Mouse (Mus musculus) spleen, embryonic (tissue): ENCODE measurements at regions not wholly inside any gene's neighbourhood (a gene's known extent, or its start where the extent isn't known, plus 50 kb on each side); places are given as distances from the start of the nearest gene placed in this dataset.
"Not testable (repeated sequence)": the region's sequence is repeated elsewhere in the genome, so short reads cannot be mapped to it uniquely, and the experiment has no call there.

Experiments used
- CTCF ChIA-PET: fragments of 350-600 bp; sonication (Branson Sonifier 250); formaldehyde crosslinking; loops from one replicate; lab custom pipeline; 2022; lab: Charles Lee

DNA sequence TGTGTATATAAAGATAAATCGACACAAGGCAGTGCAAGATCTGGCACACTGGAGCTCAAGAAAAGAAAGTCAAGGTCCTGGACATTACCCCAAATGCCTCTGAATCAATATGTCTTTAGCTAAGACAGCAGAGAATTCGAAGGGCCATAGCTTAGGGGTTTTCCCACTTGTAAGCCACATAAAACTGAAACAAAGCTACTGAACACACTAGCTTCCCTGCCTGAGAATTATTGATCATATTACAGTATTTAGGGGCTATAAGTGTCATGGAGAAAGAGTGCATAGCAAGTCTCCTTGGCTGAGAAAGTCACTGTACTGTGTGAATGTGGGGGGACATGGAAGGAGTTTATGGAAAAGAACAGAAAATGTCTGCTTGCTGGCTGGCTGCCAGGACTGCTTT is 207.3 kb upstream of the Htr1f start:
- CTCF ChIA-PET, result no interaction called here

DNA sequence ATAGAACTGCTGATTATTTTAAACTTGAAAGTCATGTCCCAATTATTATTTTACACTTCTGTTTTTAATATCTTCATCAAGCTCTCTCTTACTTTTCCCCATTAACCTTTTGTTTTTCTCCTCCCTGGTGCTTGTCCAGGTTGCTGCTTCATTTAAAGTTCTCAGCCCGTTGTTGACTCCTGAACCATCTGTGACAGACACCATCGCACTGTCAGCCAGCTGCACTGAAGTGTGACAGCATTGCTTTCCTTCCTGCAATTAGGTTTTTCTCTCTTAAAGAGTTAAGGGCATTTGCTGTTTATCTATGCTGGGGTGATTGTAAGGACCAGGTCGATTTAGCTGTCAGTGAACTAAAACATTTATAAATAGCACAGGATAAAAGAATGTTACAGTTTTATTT is 205.3 kb upstream of the Pou1f1 start:
- CTCF ChIA-PET, result no interaction called here

DNA sequence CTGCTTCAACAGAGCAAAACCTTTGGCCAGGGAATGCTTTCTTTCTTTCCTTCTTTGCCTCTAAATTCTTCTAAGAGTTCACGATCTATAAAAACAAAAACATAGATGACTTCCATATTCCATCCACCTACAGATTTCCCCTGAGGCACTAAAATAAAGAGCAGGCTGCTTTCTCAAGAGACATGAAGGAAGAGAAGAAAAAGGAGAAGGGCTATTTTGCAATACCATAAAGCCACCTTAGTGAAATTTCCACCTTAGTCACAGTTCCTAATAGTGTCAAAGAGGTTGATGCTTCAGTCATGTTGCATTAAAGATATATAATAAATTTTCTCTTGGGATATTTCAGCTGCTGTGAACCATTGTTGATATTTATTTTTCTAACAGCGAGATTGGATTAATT is 187.9 kb upstream of the Pou1f1 start:
- CTCF ChIA-PET, result no interaction called here

DNA sequence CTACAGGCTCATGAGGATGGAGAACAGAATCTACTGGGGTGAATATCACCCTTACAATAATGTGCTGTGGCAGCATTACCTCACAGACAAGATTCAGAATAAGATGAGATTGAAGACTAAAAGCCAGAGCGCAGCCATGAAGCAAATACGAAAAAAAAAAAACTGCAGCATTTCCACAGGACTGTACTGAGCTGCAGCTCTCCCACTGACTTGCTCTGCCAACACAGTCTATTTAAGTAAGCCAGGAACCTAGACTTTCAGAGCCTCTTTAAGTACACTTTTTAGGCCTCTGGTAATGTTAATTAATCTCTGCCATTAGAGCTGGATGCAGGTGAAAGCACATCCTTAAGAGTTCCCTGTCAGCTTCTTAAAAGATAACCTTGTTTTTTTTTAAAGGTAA is 181.1 kb upstream of the Pou1f1 start:
- CTCF ChIA-PET, result no interaction called here

DNA sequence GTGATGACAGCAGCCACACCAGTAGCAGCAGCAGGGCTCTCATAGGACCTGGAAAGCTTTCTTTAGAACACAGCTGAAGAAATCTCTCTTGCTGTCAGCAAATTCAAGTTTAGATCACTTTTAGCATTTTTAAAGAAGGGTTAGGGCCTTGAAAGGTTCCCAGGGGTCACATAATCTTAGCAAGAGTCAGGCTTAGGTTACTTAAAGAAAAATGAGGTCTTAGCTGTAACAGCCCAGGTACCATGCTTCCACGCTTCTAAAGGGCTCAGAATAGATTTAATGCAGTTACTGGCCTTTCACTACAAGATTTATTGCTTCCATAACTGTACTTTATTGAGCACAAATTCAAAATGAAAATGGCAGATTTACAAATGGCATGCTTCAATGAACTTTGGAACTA is 160.4 kb upstream of the Pou1f1 start:
- CTCF ChIA-PET, result no interaction called here

DNA sequence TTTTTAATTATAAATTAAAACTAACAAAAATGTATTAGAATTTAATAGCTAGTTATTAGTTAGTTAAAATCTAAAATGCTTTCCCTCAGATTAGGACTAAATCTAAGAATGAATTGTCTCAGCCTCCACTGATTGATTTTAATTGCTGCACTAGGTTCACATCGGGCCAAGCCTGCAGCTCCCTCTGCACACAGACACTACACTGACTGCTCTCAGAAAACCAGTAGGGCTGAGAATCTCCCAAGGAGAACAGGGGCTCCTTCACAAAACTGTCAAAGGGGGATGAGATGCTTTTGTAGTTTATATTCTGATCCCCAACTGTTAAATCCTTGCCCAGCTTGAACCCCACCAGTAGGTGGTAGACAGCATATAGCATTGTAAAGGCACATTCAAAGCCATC is 151.0 kb upstream of the Pou1f1 start:
- CTCF ChIA-PET, result no interaction called here

DNA sequence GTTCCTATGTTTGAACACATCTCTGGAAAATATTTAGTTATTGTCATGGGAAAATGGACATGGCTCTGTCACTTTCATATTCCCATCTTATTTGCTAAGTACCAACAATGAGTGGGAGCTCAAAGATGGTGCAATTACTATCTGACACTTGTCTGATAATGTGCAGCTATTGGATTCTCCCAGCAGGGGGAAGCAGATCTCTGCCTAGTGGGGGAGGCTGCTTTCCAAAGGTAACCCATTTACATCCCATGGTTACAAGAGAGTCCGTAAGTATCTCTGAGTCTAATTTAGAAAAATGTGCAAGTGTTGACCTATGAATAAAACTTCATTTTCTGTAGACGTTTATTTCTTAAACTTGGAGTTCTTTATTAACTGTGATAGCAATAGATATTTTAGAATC is 149.4 kb upstream of the Pou1f1 start:
- CTCF ChIA-PET, result no interaction called here

DNA sequence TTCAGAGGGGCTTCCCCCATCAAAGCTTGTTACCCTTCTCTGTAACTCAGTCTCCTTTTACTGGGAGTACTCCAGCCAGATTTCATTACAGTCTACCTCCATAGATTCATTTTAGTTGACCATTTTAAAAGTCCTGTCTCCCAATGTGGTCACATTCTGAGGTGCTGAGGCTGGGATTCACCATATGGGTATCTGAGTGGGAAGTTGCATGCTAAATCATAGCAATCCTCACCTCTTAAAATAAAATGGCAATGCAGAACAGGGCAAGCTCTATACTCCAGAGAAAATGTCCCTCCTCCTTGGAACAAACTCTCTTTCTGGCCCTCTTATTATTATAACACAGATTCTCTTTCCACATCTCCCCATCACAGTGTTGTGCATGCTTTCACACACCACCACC is 143.8 kb upstream of the Pou1f1 start:
- CTCF ChIA-PET, result no interaction called here

DNA sequence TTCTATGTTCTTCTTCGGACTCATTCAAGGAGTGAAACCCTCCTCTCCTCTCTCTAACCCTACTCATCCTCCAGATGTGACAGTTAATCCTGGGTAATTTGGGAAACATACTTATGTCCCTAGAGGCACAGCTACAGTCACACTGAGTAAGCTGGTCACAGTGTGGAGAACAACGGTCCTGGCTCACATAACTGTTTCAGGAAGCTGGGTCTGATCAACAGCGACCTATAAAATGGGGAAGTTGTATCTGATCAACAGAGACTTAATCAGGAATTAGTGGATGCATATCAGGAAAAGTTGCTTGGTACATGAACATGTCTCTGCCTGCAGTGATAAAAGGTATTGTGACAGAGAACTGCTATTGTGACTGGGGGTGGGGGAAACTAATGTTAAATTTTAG is 142.0 kb upstream of the Pou1f1 start:
- CTCF ChIA-PET, result no interaction called here

DNA sequence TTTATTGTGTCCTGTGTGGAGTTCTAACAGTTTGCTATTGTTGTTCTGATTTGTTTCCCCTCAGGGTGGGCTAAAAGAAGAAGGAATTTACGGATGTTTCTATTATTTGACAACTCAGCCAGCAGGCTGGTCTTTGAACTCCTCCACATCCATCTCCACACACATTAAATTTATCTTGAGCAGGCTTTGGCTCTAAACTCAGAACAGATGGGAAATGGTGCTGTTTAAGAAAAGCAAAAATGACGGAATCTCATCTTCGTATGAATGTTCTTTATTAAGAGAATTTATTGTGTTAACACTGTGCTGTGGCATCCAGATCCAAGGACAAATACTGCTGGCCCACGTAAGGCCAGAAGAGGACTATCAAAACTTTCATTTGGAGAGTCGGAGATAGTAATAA is 140.4 kb upstream of the Pou1f1 start:
- CTCF ChIA-PET, result no interaction called here

DNA sequence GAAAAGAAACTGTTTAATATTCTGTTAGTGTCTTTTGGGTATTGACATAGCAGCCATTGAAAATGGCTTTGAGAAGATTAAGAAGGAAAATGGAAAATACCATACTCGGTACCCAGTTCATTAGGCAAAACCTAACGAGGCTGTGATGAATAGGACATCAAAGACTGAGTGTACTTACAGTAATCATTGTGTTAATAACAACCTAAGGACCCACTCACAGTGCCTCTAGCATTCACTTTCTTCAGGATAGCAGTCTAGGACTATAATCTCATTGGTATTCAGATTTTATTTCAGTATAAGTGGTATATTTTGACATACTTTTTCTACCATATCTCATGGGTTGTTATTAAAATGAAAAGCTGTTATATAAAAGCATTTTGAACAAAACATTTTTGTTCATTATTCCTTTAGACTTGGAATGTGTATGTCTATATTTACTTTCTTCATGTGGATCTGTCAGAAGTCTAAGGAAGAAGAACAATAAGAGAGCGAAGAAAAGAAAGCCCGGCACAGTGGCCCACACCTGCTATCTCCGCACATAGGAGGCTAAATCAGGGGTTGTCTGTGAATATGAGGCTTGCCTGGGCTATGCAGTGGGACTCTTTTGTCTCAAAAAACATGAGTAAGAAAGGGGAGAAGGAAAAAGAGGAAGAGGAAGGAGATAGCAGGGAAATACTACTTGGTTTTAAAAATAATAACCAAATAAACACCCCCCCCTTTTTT is 116.2 kb upstream of the Pou1f1 start:
- CTCF ChIA-PET, result no interaction called here

DNA sequence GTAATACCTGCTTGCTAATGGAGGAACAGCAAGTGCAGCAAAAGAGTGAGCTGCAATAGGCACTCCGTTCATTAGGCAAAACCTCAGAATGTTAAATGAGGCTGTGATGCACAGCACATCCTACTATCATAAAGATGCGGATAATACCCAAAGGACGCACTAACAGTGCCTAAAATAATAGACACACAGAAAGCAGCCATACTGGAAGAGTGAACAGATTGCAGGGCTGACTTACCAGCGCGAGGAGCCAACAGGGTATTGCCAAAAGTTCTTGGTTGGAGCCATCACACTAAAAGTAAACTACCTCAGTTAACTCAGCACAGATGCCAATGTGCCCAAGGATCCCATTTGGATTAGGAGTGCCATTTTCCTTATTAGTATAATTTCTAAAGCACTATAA is 115.5 kb upstream of the Pou1f1 start:
- CTCF ChIA-PET, result no interaction called here

DNA sequence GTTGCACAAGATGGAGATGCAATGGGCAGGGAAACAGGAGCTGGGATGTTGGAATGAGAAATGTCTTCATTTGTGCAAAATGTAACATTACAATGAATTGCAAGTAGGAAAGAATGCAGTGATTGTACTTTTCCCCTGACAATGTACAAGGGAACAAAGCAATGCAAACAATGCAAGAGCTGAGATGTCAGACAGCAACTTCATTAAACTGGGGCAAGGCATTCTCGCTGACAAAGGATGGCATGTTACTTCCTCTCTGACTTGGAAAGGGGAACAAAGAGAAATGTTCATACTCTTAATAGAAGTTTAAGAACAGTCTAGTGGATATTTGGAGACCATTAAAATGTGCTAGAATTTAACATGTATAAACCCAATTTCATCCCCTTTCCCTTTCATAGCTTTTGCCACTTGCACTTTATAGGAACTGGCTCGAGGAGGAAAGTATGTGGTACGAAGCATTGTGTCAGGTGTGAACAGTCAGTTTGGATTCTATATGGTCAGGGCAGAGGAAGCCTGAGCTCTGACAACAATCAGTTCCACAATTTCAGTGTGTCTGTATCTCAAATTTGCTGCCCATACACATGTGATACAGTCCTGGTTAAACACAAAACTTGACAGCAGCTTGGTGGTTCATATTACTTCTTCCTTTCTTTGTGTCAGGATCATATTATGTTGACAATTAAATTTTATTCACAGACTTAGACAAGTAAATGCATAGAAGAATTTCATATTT is 114.3 kb upstream of the Pou1f1 start:
- CTCF ChIA-PET, result no interaction called here

DNA sequence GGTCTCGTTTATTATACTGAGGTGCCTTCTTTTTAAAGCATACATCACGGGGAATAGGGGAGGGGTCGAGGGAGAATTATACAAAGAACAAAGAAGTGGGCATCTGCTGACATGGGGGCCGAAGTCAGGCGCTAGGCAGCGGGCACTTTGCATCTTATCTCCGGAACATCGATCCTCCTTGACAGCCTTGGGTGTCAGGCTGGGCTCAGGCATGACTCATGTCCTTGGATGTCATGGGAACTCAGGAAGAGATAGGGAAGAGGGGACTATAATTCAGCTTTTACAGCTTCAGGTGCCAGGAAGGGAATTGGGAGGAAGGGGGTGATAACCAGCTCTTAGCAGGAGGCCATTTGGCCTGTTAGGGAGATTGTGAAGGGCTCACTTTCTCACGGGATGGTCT is 88.3 kb upstream of the Pou1f1 start:
- CTCF ChIA-PET, result not testable (repeated sequence)

DNA sequence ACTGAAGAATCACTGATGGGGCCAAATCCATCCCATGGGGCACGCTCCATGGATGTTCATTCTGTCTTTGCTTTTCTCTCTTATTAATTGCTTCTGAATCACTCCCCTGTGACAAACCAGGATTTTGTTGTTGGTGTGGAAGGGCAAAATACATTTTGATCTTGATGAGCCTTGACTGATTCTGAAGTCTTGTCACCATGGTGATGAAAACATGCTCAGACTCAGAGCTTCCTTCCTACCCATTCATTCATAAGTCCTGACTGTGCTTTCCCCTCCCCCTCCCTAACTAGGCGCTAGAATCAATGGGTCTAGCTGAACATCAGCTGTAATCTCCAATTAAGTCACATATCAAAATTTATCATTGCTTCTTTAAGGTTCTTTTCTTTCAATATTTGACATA is 84.2 kb upstream of the Pou1f1 start:
- CTCF ChIA-PET, result no interaction called here

DNA sequence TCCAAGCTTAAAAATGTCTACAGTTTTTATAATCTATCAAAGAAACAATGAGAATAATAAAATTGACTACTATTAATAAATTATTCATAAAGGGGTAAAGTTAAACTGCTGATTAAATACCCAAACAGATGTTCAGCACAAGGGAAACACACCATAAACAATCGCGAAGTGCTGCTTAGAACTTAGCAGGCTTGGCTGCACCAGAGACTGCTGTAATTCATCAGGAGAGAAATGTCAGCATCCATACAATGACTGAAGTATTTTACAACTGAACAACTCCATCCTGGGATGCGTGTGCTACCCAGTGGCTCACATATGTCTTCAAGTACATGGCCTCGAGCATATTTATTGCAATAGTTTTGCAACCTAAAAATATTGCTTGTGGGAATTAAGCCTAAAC is 78.4 kb upstream of the Pou1f1 start:
- CTCF ChIA-PET, result no interaction called here

DNA sequence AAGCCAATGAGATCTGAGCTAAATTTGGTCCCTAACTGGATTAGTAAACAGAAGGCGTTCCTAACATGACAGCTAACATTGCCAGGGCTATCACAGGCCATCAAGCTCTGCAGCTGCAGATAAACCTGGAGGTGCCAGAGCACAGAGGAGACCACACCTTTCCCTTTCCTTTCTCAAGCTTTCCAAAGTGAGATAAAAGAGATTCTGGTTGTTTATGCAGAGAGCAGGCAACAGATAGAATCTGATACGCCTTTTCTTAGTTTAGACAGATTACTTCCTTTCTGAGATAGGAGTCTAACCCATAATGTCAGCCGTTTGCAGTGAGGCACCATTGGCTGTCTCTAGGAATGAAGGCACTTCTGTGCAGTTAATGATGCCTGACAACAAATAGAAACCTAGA is 71.5 kb upstream of the Pou1f1 start:
- CTCF ChIA-PET, result no interaction called here

DNA sequence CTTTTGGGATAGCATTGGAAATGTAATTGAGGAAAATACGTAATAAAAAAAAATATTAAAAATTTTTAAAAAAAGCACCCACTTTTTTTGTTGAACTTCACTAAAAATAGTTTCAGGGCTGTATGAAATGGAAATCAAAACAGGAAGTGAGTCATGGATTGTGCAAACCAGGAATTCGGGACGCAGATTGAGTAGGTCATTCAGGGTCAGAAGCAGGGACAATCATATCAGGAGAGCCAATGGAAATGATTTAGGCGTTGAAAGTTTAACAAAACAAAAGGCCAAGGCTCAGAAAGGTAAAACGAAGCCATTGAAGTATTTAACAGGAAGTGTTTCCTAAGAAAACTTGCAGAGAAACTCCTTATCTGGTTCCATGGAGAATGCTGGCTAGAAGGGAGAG is 69.6 kb upstream of the Pou1f1 start:
- CTCF ChIA-PET, result no interaction called here

DNA sequence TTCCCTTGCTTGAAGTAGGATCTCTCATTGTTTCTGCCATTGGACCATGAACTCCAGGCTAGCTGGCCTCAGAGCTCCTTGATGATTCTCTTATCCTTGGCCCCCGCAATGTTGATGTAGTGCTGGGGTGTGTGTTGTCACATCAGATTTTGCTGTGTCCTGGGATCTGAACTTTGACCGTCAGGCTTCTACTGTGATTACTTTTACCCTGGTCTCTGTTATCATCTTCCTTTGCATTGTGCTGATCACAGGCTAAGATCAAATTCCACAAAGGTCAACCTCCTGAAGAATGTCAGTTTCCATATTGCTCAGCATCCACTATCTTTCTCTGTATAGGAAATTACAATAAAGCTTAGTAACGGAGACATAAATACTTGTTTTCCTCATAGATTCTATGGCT is 68.4 kb upstream of the Pou1f1 start:
- CTCF ChIA-PET, result no interaction called here

DNA sequence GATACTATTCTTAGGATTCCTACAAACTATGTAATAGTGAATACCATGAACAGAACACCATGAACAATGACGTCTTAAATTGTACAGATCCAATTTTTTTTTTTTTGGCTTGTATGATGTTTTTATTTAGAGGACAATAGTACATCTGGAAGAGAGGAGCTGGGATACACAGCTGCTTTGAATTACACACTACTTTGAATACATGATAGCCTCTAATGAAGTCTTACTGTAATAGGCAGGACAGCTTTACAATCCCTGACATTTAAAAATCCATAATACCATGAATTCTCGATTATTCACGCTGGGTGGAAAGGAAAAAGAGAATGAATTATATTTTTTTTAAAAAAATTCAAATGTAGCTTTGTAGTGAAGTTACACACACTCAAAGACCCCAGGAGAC is 63.4 kb upstream of the Pou1f1 start:
- CTCF ChIA-PET, result not testable (repeated sequence)

DNA sequence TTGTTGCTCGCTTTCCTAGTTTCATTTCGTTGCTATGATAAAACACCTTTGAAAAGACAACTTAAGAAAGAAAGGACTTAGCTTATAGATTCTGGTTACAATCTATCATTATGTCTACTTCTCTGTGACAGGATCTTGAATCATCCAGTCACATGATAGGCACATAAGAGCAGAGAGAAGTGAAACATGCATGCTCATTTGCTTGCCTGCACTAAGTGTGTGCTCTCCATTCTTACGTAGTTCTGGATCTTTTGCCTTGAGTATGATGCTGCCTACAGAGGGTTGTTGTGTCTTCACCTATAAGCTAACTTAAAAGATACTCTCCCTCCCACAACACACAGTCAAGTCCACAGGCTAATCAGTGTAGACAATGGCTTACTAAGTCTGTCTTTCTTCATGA is 62.1 kb upstream of the Pou1f1 start:
- CTCF ChIA-PET, result interaction anchor here (0.6 kb wide), 1 partner anchor 132 kb away, joined by 5 read pairs; no protein-coding TSS in a partner anchor

DNA sequence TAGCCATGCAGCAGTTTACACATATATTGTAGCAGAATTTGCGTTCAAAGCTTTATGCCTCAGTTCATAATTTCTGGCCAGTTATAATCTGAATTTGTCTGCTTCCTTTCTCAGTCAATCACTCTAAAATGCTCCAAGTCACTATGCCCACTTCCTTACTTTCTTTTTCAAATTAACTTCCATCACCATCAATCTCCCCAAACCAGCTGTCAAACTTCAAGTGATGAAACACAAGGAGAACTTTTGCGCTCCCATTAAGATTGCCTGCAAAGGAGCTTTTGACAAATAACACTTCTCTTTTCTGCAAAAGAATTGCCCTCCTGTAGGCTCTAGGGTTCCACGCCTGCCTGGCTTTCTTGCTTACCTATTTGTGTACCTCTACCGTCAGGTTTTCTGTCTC is 50.6 kb upstream of the Pou1f1 start:
- CTCF ChIA-PET, result no interaction called here
